Mouse (Mus musculus) megakaryocyte, embryonic 14.5 days (primary cell): ENCODE data around the gene Dcpp2. TPM values are rescaled to one million over a fixed set of nuclear protein-coding genes. Genes with fewer than 3 reads are reported as not detected.
"Not testable (repeated sequence)": the region's sequence is repeated elsewhere in the genome, so short reads cannot be mapped to it uniquely, and the experiment has no call there.

Experiments used
- H3K27me3 ChIP-seq: replicated peaks from 2 replicates; pipeline ENCODE3; 2012; ENCODE audit warnings: inconsistent platforms
- H3K36me3 ChIP-seq: replicated peaks from 2 replicates; pipeline ENCODE3; 2012; ENCODE audit warnings: low read length, inconsistent platforms, mixed read lengths
- H3K4me1 ChIP-seq: 2 replicates; pipeline ENCODE4 v1.6.1; 2012; ENCODE audit warnings: inconsistent platforms
- H3K4me3 ChIP-seq: replicated peaks from 2 replicates; pipeline ENCODE3; 2012; ENCODE audit warnings: moderate library complexity, mild to moderate bottlenecking, inconsistent platforms
- H3K9me3 ChIP-seq: 2 replicates; pipeline ENCODE4 v1.6.1; 2012; ENCODE audit warnings: inconsistent platforms
- FLI1 ChIP-seq: IDR thresholded peaks from 2 replicates; pipeline ENCODE4 v1.6.1; 2012; ENCODE audit warnings: low read length, inconsistent platforms, mixed read lengths
- GATA1 ChIP-seq: IDR thresholded peaks from 3 replicates; pipeline ENCODE4 v1.6.1; 2012; ENCODE audit warnings: mixed read lengths, low read length, inconsistent platforms, borderline replicate concordance
- polyA plus RNA-seq: library from polyadenylated mRNA; stranded (reverse); fragments of >175 nt; gene quantifications from 2 replicates; pipeline ENCODE4 v1.2.3, GENCODE M21; 2012; ENCODE audit warnings: low replicate concordance; ENCODE audit not compliant: insufficient read depth

Dcpp2 gene
- polyA plus RNA-seq, 1 experiment, result not detected

- TF ChIP-seq GATA1 (no peak), FLI1 (no peak)
- Histone ChIP-seq H3K27me3 (peaks cover 10% of the 10 kb centered on the region), H3K4me1 (peaks cover 15% of the 10 kb centered on the region), H3K4me3 (peak overlapping the region; percentile 96), H3K36me3 (no peaks in the 10 kb centered on the region), H3K9me3 (no peaks in the 10 kb centered on the region)
Observed at GRCm38 (mm10) chr17:23924531-23925007, 43.9 kb downstream of the Dcpp2 start.

- no peaks in the 10 kb centered on the region for H3K36me3 ChIP-seq
- no peaks in the 10 kb centered on the region for H3K9me3 ChIP-seq
- peak overlapping the region; percentile 96 for H3K4me3 ChIP-seq
- peaks cover 15% of the 10 kb centered on the region for H3K4me1 ChIP-seq
- H3K27me3 ChIP-seq, result peaks cover 14% of the 10 kb centered on the region
- TF ChIP-seq FLI1 (no peak), GATA1 (no peak)
Observed at GRCm38 (mm10) chr17:23925090-23925493, 44.4 kb downstream of the Dcpp2 start.

DNA sequence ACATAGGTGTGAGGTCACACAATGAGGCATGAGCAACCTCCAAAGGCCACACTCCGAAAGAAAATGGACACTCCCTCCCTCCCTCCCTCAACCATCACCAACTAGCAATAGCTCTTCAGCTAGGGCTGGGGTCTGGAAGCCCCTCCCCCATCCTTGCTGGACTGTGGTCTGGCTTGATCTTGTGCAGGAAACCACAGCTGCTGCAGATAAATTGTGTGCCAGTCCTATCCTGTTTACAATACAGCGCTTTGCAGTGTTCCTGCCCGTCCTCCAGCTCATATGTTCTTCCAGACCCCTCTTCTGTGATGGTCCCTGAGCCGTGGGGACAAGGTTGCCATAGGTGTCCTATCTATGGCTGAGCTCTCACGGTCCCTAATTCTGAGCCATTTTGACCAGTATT is 50.5 kb downstream of the Dcpp2 start:
- peaks cover 13% of the 10 kb centered on the region for H3K4me1 ChIP-seq
- no peaks in the 10 kb centered on the region for H3K36me3 ChIP-seq

DNA sequence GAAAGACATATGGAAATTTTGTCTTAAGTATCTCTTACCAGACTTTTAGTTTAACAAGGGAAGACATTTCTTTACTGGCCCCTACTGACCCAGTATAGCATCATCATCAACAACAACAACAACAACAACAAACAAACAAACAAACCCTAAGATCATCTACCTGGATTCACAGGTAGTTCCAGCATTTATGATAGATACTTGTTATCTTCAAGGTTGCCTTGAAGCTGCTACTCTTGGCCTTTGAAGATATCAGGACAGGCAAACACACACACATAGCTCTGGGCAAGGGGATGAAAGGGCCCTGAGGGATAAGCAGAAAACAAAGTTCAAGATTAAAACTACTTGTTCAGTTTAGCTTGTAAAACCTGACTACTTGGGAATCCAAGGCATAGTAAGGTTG is 60.7 kb downstream of the Dcpp2 start, which contains the start of gene Sbp:
Sbp (plus strand) TSS at position 301 of the 400 bp plus-strand sequence.
- TF ChIP-seq GATA1 (no peak), FLI1 (no peak)
- Histone ChIP-seq H3K27me3 (peaks cover 13% of the 10 kb centered on the region), H3K36me3 (no peaks in the 10 kb centered on the region), H3K4me3 (no peak within 1 kb of the TSS), H3K4me1 (peaks cover 5% of the 10 kb centered on the region), H3K9me3 (no peaks in the 10 kb centered on the region)

More for the DNA sequence above, 50.5 kb downstream of the Dcpp2 start:
- H3K4me3 ChIP-seq, result peak overlapping the region; percentile 50
- H3K27me3 ChIP-seq, result peaks cover 31% of the 10 kb centered on the region
- H3K9me3 ChIP-seq, result peaks cover 8% of the 10 kb centered on the region; the same call in 1 of the 2 replicates
- TF ChIP-seq FLI1 (no peak), GATA1 (no peak)

GRCm38 (mm10) chr17:23947486-23947885 is 66.8 kb downstream of the Dcpp2 start:
- not testable (repeated sequence) for H3K27me3 ChIP-seq, H3K9me3 ChIP-seq, H3K4me3 ChIP-seq, H3K4me1 ChIP-seq, H3K36me3 ChIP-seq

GRCm38 (mm10) chr17:23949068-23949467 is 68.4 kb downstream of the Dcpp2 start:
- no peaks in the 10 kb centered on the region for H3K36me3 ChIP-seq
- H3K9me3 ChIP-seq, result no peaks in the 10 kb centered on the region
- TF ChIP-seq FLI1 (no peak), GATA1 (no peak)
- no peaks in the 10 kb centered on the region for H3K27me3 ChIP-seq
- no peak overlapping the region for H3K4me3 ChIP-seq
- H3K4me1 ChIP-seq, result no peaks in the 10 kb centered on the region

Other genes starting within 250 kb of the Dcpp2 start
- not detected in 2 replicates for gene Mmp25, start 235.6 kb upstream of the Dcpp2 start, polyA plus RNA-seq
- not detected in 2 replicates for gene Bicdl2, start 220.4 kb upstream of the Dcpp2 start, polyA plus RNA-seq
- 263 and 516 TPM in 2 replicates for gene Hcfc1r1, start 207.3 kb upstream of the Dcpp2 start, polyA plus RNA-seq
- gene Thoc6, start 207.0 kb upstream of the Dcpp2 start, polyA plus RNA-seq, result 67.3 and 89.9 TPM in 2 replicates
- gene Tnfrsf12a, start 203.4 kb upstream of the Dcpp2 start, polyA plus RNA-seq, result 3.1 TPM in 1 of 2 replicates, not detected in the other
- 0.48 TPM in 1 of 2 replicates, not detected in the other for gene Cldn6, start 201.6 kb upstream of the Dcpp2 start, polyA plus RNA-seq
- gene Cldn9, start 196.9 kb upstream of the Dcpp2 start, polyA plus RNA-seq, result not detected in 2 replicates
- gene 1520401A03Rik, start 158.1 kb upstream of the Dcpp2 start, polyA plus RNA-seq, result 0.22 TPM in 1 of 2 replicates, not detected in the other
- 43.9 and 71.2 TPM in 2 replicates for gene Pkmyt1, start 154.5 kb upstream of the Dcpp2 start, polyA plus RNA-seq
- 1.7 TPM in 1 of 2 replicates, not detected in the other for gene Paqr4, start 140.0 kb upstream of the Dcpp2 start, polyA plus RNA-seq
- not detected in 2 replicates for gene Kremen2, start 135.0 kb upstream of the Dcpp2 start, polyA plus RNA-seq
- gene Flywch1, start 109.3 kb upstream of the Dcpp2 start, polyA plus RNA-seq, result 6.0 and 53.7 TPM in 2 replicates
- gene Flywch2, start 94.8 kb upstream of the Dcpp2 start, polyA plus RNA-seq, result 17.2 and 29.2 TPM in 2 replicates
- gene Srrm2, start 90.3 kb upstream of the Dcpp2 start, polyA plus RNA-seq, result 117 and 357 TPM in 2 replicates
- gene Elob, start 51.7 kb upstream of the Dcpp2 start, polyA plus RNA-seq, result 484 and 719 TPM in 2 replicates
- not detected in 2 replicates for gene Prss33, start 44.8 kb upstream of the Dcpp2 start, polyA plus RNA-seq
- not detected in 2 replicates for gene Prss32, start 37.0 kb upstream of the Dcpp2 start, polyA plus RNA-seq
- 0.28 TPM in 1 of 2 replicates, not detected in the other for gene Prss41, start 36.7 kb upstream of the Dcpp2 start, polyA plus RNA-seq
- not detected in 2 replicates for gene Prss21, start 12.8 kb upstream of the Dcpp2 start, polyA plus RNA-seq
- gene Dcpp1, start within 50 bp of the Dcpp2 start, polyA plus RNA-seq, result not detected in 2 replicates
- not detected in 2 replicates for gene Dcpp3, start 36.6 kb downstream of the Dcpp2 start, polyA plus RNA-seq
- not detected in 2 replicates for gene Sbp, start 60.8 kb downstream of the Dcpp2 start, polyA plus RNA-seq
- not detected in 2 replicates for gene Sbpl, start 74.4 kb downstream of the Dcpp2 start, polyA plus RNA-seq
- 0.09 TPM in 1 of 2 replicates, not detected in the other for gene Prss30, start 99.7 kb downstream of the Dcpp2 start, polyA plus RNA-seq
- 2.3 and 9.3 TPM in 2 replicates for gene Prss22, start 117.2 kb downstream of the Dcpp2 start, polyA plus RNA-seq
- gene Prss27, start 157.3 kb downstream of the Dcpp2 start, polyA plus RNA-seq, result not detected in 2 replicates
- 5.6 and 38.5 TPM in 2 replicates for gene Kctd5, start 192.6 kb downstream of the Dcpp2 start, polyA plus RNA-seq